In the genomic region with DNA sequence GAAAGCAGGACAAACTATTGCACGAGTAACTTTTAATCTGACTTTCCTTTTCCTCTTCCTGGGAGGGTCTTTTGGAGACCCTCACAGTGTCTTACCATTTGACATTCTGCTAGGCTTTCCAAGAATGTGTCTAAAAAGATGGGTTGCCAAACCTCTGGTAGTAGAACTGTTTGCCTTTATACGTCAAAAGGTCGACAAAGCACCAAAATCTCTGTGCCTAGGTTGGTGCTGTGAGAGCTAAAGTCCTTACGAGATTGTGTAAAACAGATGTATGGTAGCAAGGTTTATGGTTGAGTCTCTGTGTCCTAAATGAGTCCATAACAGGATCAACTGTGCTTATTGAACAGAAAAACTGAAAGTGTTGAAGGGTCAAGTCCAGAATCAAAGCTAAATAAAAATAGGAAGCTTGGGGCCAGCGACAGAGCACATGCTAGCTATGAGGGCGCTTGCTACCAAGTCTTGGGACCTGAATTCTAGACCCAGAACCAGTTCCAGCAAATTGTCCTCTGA, we compare ENCODE assay signal across 8 mouse cellular contexts. TPM values are rescaled to one million over a fixed set of nuclear protein-coding genes. Genes with fewer than 3 reads are reported as not detected.
DNase-seq lines count a peak whose midpoint lies in the region; ATAC-seq and TF ChIP-seq lines count a peak whose summit lies in the region.

No protein-coding gene starts in this region.

- no peaks in the 10 kb centered on the region for H3K4me1 ChIP-seq in ES-Bruce4 (ENCODE audit: control insufficient read depth, insufficient read depth, low read length)
- H3K4me1 ChIP-seq in forebrain, postnatal 0 days (ENCODE audit: insufficient read depth) = peaks cover 5% of the 10 kb centered on the region
- peaks cover 30% of the 10 kb centered on the region for H3K4me1 ChIP-seq in liver, embryonic 16.5 days (ENCODE audit: control insufficient read depth, low read depth, low read length)

- H3K9me3 ChIP-seq in ES-Bruce4 (replicated peaks; ENCODE audit: control insufficient read depth, insufficient read depth, low read length, poor library complexity, severe bottlenecking) = no peaks in the 10 kb centered on the region
- no peaks in the 10 kb centered on the region for H3K9me3 ChIP-seq in forebrain, postnatal 0 days (ENCODE audit: low read length)
- no peaks in the 10 kb centered on the region for H3K9me3 ChIP-seq in liver, embryonic 16.5 days (replicated peaks; ENCODE audit: control insufficient read depth, low read length)

- WGBS in forebrain, postnatal 0 days = 71% methylated on average over 6 of the region's 6 CpGs
- 39% methylated on average over 6 of the region's 6 CpGs for WGBS in liver, embryonic 16.5 days (ENCODE audit: insufficient replicate concordance)

- peak overlapping the region; percentile 96 for H3K4me2 ChIP-seq in forebrain, postnatal 0 days (ENCODE audit: low read depth)
- H3K4me2 ChIP-seq in liver, embryonic 16.5 days (ENCODE audit: low read depth, low read length) = peak overlapping the region; percentile 97

- H3K27ac ChIP-seq in ES-Bruce4 (ENCODE audit: insufficient read depth, low read length) = peak overlapping the region; percentile 77
- no peak overlapping the region for H3K27ac ChIP-seq in forebrain, postnatal 0 days (ENCODE audit: low read depth, low read length)
- peak overlapping the region; percentile 97; the same call in 1 of the 2 replicates for H3K27ac ChIP-seq in liver, embryonic 16.5 days (ENCODE audit: low read length)

- peak overlapping the region; percentile 89 for H3K9ac ChIP-seq in ES-Bruce4 (ENCODE audit: low read depth, poor library complexity, severe bottlenecking)
- peak overlapping the region; percentile 75; the same call in 1 of the 2 replicates for H3K9ac ChIP-seq in forebrain, postnatal 0 days
- H3K9ac ChIP-seq in liver, embryonic 16.5 days (ENCODE audit: low read depth, low read length) = peak overlapping the region; percentile 91

- no peak for ATAC-seq in forebrain, postnatal 0 days
- no peak for ATAC-seq in liver, embryonic 16.5 days (ENCODE audit: low read depth)

- no peak for TF ChIP-seq POLR2A in ES-Bruce4 (IDR thresholded peaks at IDR 0.05; ENCODE audit: insufficient read depth, low read length)

- peak; percentile 38 for DNase-seq in embryo, embryonic 10.5 days (ENCODE audit: low spot score)
- no peak for DNase-seq in embryo, embryonic 11 days
- DNase-seq in forebrain, postnatal 0 days = no peak
- DNase-seq in cerebellum, postnatal 10 days = no peak
- no peak for DNase-seq in adrenal gland, adult 18-20 months (ENCODE audit: low spot score in 2 of 2)
- no peak for DNase-seq in adrenal gland, postnatal 10 days

- H3K4me3 ChIP-seq in ES-Bruce4 (ENCODE audit: low read depth, low read length) = peak overlapping the region; percentile 80; the same call in 1 of the 2 replicates
- H3K4me3 ChIP-seq in forebrain, postnatal 0 days (ENCODE audit: low read depth, low read length) = peak overlapping the region; percentile 74
- H3K4me3 ChIP-seq in liver, embryonic 16.5 days (ENCODE audit: low read depth, low read length) = peak overlapping the region; percentile 96

- no peaks in the 10 kb centered on the region for H3K27me3 ChIP-seq in ES-Bruce4 (ENCODE audit: control insufficient read depth, insufficient read depth, low read length, poor library complexity, severe bottlenecking)
- no peaks in the 10 kb centered on the region for H3K27me3 ChIP-seq in forebrain, postnatal 0 days (ENCODE audit: insufficient read depth, low read length)
- no peaks in the 10 kb centered on the region for H3K27me3 ChIP-seq in liver, embryonic 16.5 days (ENCODE audit: control insufficient read depth, insufficient read depth, low read depth, low read length)

- no peaks in the 10 kb centered on the region; the same call in 1 of the 2 replicates for H3K36me3 ChIP-seq in ES-Bruce4 (ENCODE audit: control insufficient read depth, insufficient read depth, low read length, poor library complexity, severe bottlenecking)
- H3K36me3 ChIP-seq in forebrain, postnatal 0 days (ENCODE audit: insufficient read depth) = no peaks in the 10 kb centered on the region
- no peaks in the 10 kb centered on the region for H3K36me3 ChIP-seq in liver, embryonic 16.5 days (ENCODE audit: control insufficient read depth, insufficient read depth)

- TF ChIP-seq CTCF in ES-Bruce4 (IDR thresholded peaks at IDR 0.05; ENCODE audit: low read depth, low read length) = no peak
- TF ChIP-seq CTCF in forebrain, postnatal 0 days (IDR thresholded peaks at IDR 0.05; ENCODE audit: low read depth) = no peak

- no peak for TF ChIP-seq EP300 in ES-Bruce4 (IDR thresholded peaks at IDR 0.05; ENCODE audit: insufficient read depth, low read depth, low read length)

RNA-seq across cellular contexts. Expression of a gene that starts 0.8 kb away (rescaled TPM):
- 155 and 169 TPM in 2 replicates for polyA plus RNA-seq in ES-Bruce4 (2011; ENCODE audit: insufficient read depth, insufficient read length, low read depth, missing spikeins)
- 3.5 and 6.6 TPM in 2 replicates for total RNA-seq in forebrain, postnatal 0 days (2014; rRNA removed)
- polyA plus RNA-seq in forebrain, postnatal 0 days (2015; fragmentation: Nextera tagmentation; extraction: Ambion mirVana) = 2.2 and 2.4 TPM in 2 replicates
- polyA plus RNA-seq in liver, embryonic 16.5 days (2015; fragmentation: Nextera tagmentation; extraction: Ambion mirVana) = 29.7 and 29.9 TPM in 2 replicates
- 1 to 10 TPM; 1.9 to 2.3 TPM for total RNA-seq in adrenal gland, adult 18-20 months (2021)
- 10 to 100 TPM; 15.8 to 19.8 TPM for total RNA-seq in adrenal gland, postnatal 10 days (2021)

RNA-seq across cellular contexts. Expression of a gene that starts 21.5 kb away (rescaled TPM):
- polyA plus RNA-seq in ES-Bruce4 (2011; ENCODE audit: insufficient read depth, insufficient read length, low read depth, missing spikeins) = 2.7 and 3.8 TPM in 2 replicates
- 13.7 and 14.1 TPM in 2 replicates for total RNA-seq in forebrain, postnatal 0 days (2014; rRNA removed)
- 16.3 and 17.5 TPM in 2 replicates for polyA plus RNA-seq in forebrain, postnatal 0 days (2015; fragmentation: Nextera tagmentation; extraction: Ambion mirVana)
- polyA plus RNA-seq in liver, embryonic 16.5 days (2015; fragmentation: Nextera tagmentation; extraction: Ambion mirVana) = 1.2 and 1.3 TPM in 2 replicates
- total RNA-seq in adrenal gland, adult 18-20 months (2021) = 1 to 10 TPM; 3.2 to 5.0 TPM
- 1 to 10 TPM; 4.3 to 5.2 TPM for total RNA-seq in adrenal gland, postnatal 10 days (2021)
